Mouse (Mus musculus) heart, embryonic 16.5 days (tissue): ENCODE measurements at regions not wholly inside any gene's neighbourhood (a gene's known extent, or its start where the extent isn't known, plus 50 kb on each side); places are given as distances from the start of the nearest gene placed in this dataset.

Experiments
- ATAC-seq: fragments of 200-750 bp; cut with Nextera tagmentation; replicated peaks from 2 replicates; pipeline ENCODE4 v1.8.0; 2017; ENCODE audit warnings: moderate number of reproducible peaks; ENCODE audit not compliant: insufficient read depth, low FRiP score; ENCODE audit errors: extremely low read depth
- H3K27ac ChIP-seq: fragments of 300-500 bp; sonication (generic); 2 replicates; pipeline ENCODE4 v1.5.1; 2014; ENCODE audit warnings: mild to moderate bottlenecking, low read length, control low read depth, moderate library complexity
- H3K27me3 ChIP-seq: fragments of 300-500 bp; sonication (generic); 2 replicates; pipeline ENCODE4 v1.6.1; 2014; ENCODE audit warnings: low read length, mixed read lengths; ENCODE audit not compliant: control insufficient read depth, insufficient read depth
- H3K36me3 ChIP-seq: fragments of 300-500 bp; sonication (generic); 2 replicates; pipeline ENCODE4 v1.6.1; 2014; ENCODE audit not compliant: control insufficient read depth, insufficient read depth
- H3K4me1 ChIP-seq: fragments of 300-500 bp; sonication (generic); 2 replicates; pipeline ENCODE4 v1.6.1; 2014; ENCODE audit warnings: low read length, mixed read lengths; ENCODE audit not compliant: control insufficient read depth, insufficient read depth
- H3K4me2 ChIP-seq: fragments of 300-500 bp; sonication (generic); 2 replicates; pipeline ENCODE4 v1.6.1; 2014; ENCODE audit warnings: low read depth, mild to moderate bottlenecking, control low read depth, low read length
- H3K4me3 ChIP-seq: fragments of 300-500 bp; sonication (generic); 2 replicates; pipeline ENCODE4 v1.5.1; 2014; ENCODE audit warnings: mild to moderate bottlenecking, control low read depth, low read length
- H3K9ac ChIP-seq: fragments of 300-500 bp; sonication (generic); 2 replicates; pipeline ENCODE4 v1.6.1; 2014; ENCODE audit warnings: low read length, control low read depth
- H3K9me3 ChIP-seq: fragments of 300-500 bp; sonication (generic); replicated peaks from 2 replicates; pipeline ENCODE4 v1.6.1; 2016; ENCODE audit warnings: low read length; ENCODE audit not compliant: control insufficient read depth
- WGBS: fragments of 180-500 bp; shearing (Covaris S2); extraction: QIAGEN DNeasy Blood & Tissue Kit; methylation state at CpG from one replicate; pipeline ENCODE4 v1.1.7; 2014; 5-methylcytosine and 5-hydroxymethylcytosine counted together

GRCm38 (mm10) chr1:137560389-137561268, 600.4 kb upstream of the Nr5a2 start:
- Histone ChIP-seq H3K9ac (no peak overlapping the region), H3K36me3 (no peaks in the 10 kb centered on the region), H3K4me2 (no peak overlapping the region), H3K27ac (peak overlapping the region; percentile 70), H3K4me3 (no peak overlapping the region), H3K9me3 (no peaks in the 10 kb centered on the region), H3K4me1 (peaks cover 3% of the 10 kb centered on the region; the same call in 1 of the 2 replicates), H3K27me3 (no peaks in the 10 kb centered on the region)
- 0 out of 2 replicates have a peak, but pooled peaks have one; percentile 45 for ATAC-seq
- 30% methylated on average over 11 of the region's 11 CpGs for WGBS

GRCm38 (mm10) chr1:137549659-137550058, 589.4 kb upstream of the Nr5a2 start:
- Histone ChIP-seq H3K27me3 (no peaks in the 10 kb centered on the region), H3K4me1 (no peaks in the 10 kb centered on the region), H3K36me3 (no peaks in the 10 kb centered on the region), H3K4me3 (no peak overlapping the region), H3K4me2 (no peak overlapping the region), H3K9ac (no peak overlapping the region), H3K9me3 (no peaks in the 10 kb centered on the region), H3K27ac (no peak overlapping the region)
- WGBS, result 87% methylated on average over 1 of the region's 1 CpGs
- no peak for ATAC-seq

GRCm38 (mm10) chr1:137545666-137546065, 585.4 kb upstream of the Nr5a2 start:
- Histone ChIP-seq H3K4me3 (no peak overlapping the region), H3K27ac (no peak overlapping the region), H3K9me3 (no peaks in the 10 kb centered on the region), H3K4me1 (peaks cover 3% of the 10 kb centered on the region; the same call in 1 of the 2 replicates), H3K27me3 (no peaks in the 10 kb centered on the region), H3K36me3 (no peaks in the 10 kb centered on the region), H3K9ac (no peak overlapping the region), H3K4me2 (no peak overlapping the region)
- no peak for ATAC-seq

GRCm38 (mm10) chr1:137543828-137544227, 583.6 kb upstream of the Nr5a2 start:
- Histone ChIP-seq H3K4me3 (no peak overlapping the region), H3K9me3 (no peaks in the 10 kb centered on the region), H3K27me3 (no peaks in the 10 kb centered on the region), H3K4me2 (no peak overlapping the region), H3K4me1 (peaks cover 3% of the 10 kb centered on the region; the same call in 1 of the 2 replicates), H3K36me3 (no peaks in the 10 kb centered on the region), H3K9ac (no peak overlapping the region), H3K27ac (no peak overlapping the region)
- 54% methylated on average over 3 of the region's 3 CpGs for WGBS
- ATAC-seq, result no peak

GRCm38 (mm10) chr1:137541453-137541852, 581.2 kb upstream of the Nr5a2 start:
- H3K4me3 ChIP-seq, result no peak overlapping the region
- H3K27ac ChIP-seq, result no peak overlapping the region
- H3K9me3 ChIP-seq, result no peaks in the 10 kb centered on the region
- ATAC-seq, result no peak
- no peaks in the 10 kb centered on the region for H3K27me3 ChIP-seq
- peaks cover 3% of the 10 kb centered on the region; the same call in 1 of the 2 replicates for H3K4me1 ChIP-seq
- no peak overlapping the region for H3K4me2 ChIP-seq
- no peak overlapping the region for H3K9ac ChIP-seq
- WGBS, result 71% methylated on average over 9 of the region's 9 CpGs
- H3K36me3 ChIP-seq, result no peaks in the 10 kb centered on the region

GRCm38 (mm10) chr1:137539424-137540116, 579.3 kb upstream of the Nr5a2 start:
- no peaks in the 10 kb centered on the region for H3K9me3 ChIP-seq
- no peaks in the 10 kb centered on the region for H3K36me3 ChIP-seq
- ATAC-seq, result no peak
- H3K4me1 ChIP-seq, result peaks cover 3% of the 10 kb centered on the region; the same call in 1 of the 2 replicates
- no peak overlapping the region for H3K27ac ChIP-seq
- no peak overlapping the region for H3K9ac ChIP-seq
- no peaks in the 10 kb centered on the region for H3K27me3 ChIP-seq
- WGBS, result 66% methylated on average over 12 of the region's 12 CpGs
- H3K4me3 ChIP-seq, result no peak overlapping the region
- no peak overlapping the region for H3K4me2 ChIP-seq

GRCm38 (mm10) chr1:137514750-137515149, 554.5 kb upstream of the Nr5a2 start:
- H3K36me3 ChIP-seq, result no peaks in the 10 kb centered on the region
- no peaks in the 10 kb centered on the region for H3K4me1 ChIP-seq
- no peak for ATAC-seq
- no peak overlapping the region for H3K4me3 ChIP-seq
- H3K4me2 ChIP-seq, result no peak overlapping the region
- no peak overlapping the region for H3K9ac ChIP-seq
- WGBS, result 97% methylated on average over 2 of the region's 2 CpGs
- H3K27me3 ChIP-seq, result no peaks in the 10 kb centered on the region
- H3K9me3 ChIP-seq, result no peaks in the 10 kb centered on the region
- no peak overlapping the region for H3K27ac ChIP-seq

- Histone ChIP-seq H3K36me3 (no peaks in the 10 kb centered on the region), H3K4me1 (no peaks in the 10 kb centered on the region), H3K27ac (no peak overlapping the region), H3K4me3 (no peak overlapping the region), H3K9me3 (no peaks in the 10 kb centered on the region), H3K27me3 (no peaks in the 10 kb centered on the region), H3K9ac (no peak overlapping the region), H3K4me2 (no peak overlapping the region)
- 61% methylated on average over 8 of the region's 8 CpGs for WGBS
- ATAC-seq, result no peak
Observed at GRCm38 (mm10) chr1:137503704-137504422, 543.6 kb upstream of the Nr5a2 start.
